Mouse (Mus musculus): ENCODE data around the gene Fam131c.

GRCm38 (mm10) chr4:141400171-141400570, 32.2 kb downstream of the Fam131c start:
- TF ChIP-seq CTCF (IDR thresholded peaks at IDR 0.05) (no peak), EP300 (IDR thresholded peaks at IDR 0.05; ENCODE audit: insufficient read depth, low read depth, low read length) (no peak)
